Mouse (Mus musculus) ZHBTc4 (cell line): ENCODE measurements around the gene Plaur.

Experiments
- DNase-seq: peaks from one replicate; pipeline ENCODE4 v3.0.0-alpha.2; 2011; ENCODE audit warnings: low read depth, low spot score

The Plaur gene

DNA sequence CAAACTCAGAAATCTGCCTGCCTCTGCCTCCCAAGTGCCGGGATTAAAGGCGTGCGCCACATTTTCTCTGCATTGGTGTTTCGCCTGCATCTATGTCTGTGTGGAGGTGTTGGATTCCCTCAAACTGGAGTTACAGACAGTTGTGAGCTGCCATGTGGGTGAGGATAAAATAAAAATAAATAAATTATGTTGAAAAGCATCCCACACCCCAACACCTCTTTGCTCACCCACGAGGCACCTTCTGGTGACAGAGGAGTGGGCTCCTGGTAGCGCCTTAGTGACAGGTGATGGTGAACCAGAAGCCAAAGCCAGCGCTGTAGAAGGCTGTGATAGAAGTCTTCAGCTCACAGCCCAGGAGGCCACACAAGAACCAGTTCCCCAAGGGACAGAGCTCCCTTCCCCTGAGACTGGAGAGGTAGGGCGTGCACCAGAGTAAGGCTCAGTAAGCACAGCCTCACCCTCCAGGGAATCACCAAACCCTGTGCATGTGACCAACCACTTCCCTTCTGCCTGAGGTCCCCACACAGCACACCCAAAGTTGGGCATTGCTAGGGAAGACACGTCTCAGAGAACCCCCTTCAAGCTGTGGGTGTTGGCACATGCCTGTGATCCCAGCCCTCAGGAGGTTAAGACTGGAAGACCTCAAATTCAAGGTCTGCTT, 16.9 kb upstream of the Plaur start:
- no peak for DNase-seq

DNA sequence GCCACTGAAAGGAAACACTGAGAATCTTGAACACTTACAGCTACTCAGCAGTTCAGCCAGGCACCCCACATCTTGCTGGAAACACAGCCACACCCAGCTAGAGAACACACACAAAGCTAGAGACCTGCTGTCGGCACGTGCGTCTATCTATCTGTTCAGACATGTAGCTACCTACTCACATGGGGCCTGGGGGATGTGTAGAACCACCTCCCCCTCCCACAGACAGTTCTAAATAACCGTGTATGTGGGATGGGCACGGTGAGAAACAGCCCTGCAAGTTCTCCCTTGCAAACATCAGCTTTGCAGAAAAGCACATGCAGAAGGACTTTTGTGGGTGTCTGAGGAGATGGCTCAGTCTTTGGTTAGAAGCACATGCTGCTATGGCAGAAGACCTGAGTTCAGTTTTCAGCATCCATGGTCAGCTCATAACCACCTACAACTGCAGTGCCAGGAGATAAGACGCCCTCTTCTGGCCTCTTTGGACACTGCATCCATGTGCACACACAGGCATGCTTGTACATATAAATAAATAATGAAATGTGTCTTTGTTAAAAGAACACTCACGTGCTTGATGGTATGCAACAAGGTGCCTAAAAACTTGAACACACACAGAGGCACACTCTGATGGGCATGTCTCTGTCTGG, 15.5 kb upstream of the Plaur start:
- peak; percentile 49 for DNase-seq

DNA sequence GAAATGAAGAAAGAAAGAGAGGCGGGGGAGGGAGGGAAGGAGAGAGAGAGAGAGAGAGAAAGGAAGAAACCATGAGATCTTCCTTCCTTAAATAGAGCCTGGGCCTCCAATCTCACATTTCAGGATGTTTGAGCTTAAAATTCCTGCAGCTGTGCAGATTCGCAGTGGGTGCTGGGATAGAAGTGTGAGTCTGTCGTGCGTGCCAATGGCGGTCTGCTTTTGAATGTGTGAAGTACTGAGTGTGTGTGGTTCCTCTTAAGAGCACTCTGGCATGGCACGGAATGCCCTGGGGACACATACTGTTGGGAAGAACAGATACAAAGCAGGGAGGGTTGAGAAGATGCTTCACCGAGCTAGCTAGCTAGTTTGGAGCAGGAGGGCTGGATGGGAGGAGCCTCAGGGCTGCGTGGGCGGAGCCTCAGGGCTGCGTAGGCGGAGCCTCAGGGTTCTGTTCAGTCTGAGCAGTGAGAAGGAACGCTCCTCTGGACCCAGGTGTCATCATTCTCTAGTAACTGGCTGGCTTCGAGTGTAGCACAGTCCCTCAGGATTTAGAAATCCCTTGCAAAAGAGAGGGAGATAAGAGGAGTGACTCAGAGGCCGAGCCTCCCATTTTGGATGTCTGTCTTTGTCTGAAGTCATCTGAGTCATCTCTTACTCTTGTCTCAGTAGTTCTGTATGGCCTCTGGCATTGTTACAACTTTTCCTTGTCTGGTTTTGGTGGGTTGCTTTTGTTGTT, 13.3 kb upstream of the Plaur start:
- DNase-seq, result peak; percentile 44

DNA sequence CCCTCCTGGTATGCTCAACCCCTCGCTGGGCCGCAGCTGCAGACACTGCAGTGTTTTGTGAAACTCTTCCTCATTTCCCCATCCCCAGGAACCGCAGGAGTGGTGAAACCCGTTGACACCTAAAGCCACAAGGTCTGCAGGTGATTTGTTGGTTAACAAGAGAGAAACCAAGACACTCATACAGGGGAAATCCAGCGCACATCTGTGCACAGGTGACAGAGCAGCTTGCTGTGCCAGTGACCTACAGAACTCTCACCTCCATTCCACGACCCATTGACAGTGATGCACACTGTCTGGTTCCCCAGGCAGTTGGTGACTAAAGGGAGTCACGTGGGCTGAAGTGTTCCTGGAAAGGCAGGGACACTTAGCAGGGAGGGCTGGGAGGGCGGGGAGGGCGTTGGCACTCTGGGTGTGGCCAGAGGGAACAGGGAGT, 11.7 kb upstream of the Plaur start:
- peak; percentile 78 for DNase-seq

DNA sequence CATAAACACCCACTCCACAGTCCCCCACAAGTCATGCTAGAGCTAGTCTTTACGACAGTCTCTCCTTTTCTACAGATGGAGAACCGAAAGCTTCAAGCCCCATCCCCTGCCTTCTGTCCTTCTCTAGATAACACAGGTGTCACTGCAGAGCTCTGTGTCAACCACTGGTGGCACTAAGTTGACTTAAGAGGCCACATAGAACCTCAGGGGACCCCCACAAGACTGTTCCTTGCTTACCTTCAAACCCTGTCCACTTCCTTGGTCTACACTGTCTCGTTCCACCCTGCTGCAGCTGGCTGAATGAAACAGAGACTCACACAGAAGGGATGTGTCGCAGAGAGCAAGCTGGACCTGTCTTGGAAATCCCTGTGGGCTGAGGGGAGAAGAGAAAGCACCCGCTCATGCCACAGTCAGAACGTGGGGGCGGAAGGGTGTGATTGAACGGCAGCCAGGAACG, 10.4 kb upstream of the Plaur start, which contains the start of gene Irgc1:
Irgc1 (minus strand) TSS at position 443 of the 457 bp plus-strand sequence.
- DNase-seq, result no peak

DNA sequence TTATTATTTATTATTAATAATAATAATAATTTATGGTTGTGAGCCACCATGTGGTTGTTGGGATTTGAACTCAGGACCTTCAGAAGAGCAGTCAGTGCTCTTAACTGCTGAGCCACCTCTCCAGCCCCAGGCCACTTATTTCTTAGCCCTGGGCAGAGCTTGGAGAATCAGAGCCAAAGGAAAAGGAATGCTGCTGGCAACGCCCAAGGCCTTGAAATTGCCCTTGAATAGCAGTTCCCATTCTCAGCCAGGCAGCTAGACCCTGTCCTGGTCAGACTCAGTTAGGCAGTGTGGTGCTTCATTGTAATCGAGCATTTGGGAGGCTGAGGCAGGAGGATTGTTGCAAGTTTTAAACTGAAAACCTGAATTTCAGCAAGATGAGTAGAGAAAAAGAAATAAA, 8.1 kb upstream of the Plaur start:
- peak; percentile 89 for DNase-seq

DNA sequence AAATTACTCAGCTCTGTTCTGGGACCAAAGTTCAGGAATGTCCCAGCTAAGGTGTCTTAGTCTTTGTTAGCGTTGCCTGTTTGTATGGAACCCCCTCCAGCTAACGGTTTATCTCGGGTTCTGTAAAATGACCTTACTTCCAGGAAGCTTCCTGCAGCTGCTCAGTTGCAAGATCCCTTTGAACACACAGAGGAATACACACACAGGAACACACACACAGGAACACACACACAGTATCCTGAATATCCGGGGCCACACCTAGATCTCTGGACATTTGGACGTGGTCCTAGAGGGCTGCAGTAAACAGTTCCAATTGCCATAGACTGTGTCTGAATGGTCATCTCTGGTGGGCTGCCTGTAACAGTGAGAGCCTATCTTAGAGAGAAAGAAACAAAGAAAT, 6.6 kb upstream of the Plaur start:
- no peak for DNase-seq

DNA sequence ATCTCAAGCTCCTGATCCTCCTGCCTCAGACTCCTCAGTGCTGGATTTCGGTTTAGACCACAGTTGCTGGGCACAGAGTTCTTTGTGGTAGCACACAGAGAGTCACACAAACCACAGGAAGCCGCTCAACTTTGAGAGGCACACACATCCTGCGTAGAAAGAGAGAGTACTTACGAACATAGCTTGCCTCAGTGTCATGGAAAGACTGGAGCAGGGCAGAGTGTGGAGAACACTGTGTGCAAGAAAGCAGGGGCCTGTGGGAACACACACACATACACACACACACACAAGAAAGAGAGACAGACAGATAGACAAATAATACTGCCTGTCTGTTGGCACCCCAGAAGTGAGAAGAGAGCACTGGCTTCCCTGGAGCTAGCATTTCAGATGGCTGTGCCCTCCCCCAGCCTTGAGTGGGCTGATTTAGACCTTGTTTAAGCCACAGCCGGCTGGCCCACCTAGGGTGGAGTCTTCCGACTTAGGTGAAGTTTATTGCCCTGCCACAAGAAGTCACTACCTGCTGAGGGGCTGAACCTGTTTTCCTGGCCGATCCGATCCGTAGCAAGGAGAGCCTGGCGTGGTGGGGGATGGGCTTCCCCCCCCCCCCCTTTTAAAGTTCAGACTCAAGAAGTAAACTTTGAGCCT, 4.4 kb upstream of the Plaur start:
- peak; percentile 55 for DNase-seq

DNA sequence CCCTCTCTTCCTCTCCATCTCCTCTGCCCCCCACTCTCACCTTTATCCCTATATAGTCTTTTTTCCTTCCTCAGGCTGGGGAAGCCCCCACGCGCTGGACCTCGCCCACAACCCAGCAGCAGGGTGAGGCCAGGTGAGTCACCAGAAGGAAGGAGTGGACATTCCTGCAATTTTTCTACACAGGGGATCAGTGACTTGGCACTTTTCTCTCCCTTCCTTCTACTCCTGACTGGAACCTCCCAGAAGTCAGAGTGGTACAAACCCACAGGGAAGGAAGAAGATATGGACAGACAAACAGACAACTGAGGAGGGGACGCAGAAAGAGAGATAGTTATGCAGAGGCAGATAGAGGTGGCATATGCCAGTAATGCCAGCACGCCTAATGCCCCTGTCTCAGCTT, 2.8 kb upstream of the Plaur start:
- DNase-seq, result peak; percentile 60

DNA sequence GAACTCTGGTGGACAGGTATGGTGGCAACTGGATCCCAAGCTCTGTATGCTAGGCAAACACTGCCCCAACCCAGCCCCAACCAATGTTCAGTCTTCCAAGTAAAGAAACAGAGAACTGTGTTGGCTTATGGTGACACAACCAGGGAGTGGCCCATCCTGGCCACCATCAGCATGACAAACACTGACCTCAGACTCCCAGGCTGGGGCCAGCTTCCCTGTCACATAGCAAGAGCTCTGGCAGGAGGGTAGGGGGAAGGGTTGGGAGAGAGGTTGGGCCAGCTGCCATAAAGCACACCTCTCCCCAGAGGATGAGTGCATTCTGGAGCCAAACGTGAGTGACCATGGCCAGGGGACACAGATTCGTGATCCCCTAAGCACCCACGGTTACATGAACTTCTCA, 2.4 kb upstream of the Plaur start:
- peak; percentile 82 for DNase-seq

DNA sequence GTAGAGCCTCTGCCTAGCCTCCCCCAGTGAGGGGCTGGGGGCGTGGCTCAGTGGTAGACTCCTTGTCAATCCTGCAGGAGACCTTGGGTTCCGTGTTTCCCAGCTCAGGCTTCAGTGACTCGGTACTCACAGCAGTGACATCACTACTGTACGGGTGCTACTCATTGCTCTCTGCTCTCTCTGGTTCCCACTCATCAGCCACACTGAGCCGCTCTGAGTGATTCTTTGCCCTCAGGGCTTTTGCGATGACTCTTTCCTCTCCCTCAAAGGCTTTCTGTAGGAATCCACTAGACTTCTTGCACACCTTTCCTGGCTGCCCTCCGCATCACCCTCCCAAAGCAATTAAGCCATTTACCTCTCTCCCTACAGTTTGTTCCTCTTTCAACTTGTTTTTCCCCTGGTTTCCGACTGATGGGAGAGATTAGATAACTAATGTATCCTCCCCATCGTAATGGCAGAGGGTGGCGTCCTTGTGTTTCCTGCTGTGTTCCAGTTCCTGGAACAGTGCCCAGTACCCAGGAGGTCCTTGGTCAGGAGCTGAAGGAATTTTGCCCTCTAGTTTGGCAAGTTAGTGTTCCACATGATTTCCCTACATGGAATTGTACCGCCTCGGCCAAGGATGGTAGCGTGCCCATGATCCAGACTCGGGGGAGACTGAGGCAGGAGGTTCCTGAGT, 770 bp upstream of the Plaur start:
- DNase-seq, result peak; percentile 80

DNA sequence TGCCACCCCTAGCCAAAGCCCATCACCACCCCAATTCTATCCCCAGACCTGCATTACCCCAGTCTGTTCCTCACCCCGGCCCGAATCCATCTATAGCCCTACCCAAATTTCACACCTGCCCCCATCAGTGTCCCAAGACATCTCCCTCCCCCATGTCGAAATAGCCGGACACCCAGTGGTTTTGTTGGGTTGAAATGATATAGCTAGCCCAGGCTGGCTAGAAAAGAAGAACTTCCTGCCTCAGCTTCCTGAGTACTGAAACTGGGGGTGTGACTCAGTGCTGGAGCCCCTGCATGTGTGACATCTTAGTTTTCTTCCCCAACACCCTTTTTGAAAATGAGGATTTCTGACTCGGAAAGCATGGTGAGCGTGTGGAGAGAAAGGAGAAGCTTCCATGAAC, 4.6 kb downstream of the Plaur start:
- no peak for DNase-seq

DNA sequence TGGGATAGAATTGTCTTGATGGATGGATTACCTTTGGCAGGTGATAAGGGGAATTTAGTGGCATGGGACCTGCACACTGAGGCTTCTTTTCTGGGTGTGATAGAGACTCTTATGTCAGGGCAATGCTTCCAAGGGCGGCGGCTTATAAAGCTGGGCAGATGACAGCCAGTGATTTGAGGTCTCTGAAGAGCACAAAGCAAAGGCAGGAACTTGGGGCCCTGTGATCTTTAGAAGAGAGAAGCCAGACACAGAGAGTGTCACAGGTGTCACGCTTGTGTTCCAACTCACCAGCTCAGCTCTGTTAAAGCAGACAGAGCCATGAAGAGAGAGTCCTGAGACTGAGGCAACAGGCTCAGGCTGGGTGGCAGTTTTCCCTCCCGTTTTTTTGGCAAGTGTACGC, 5.6 kb downstream of the Plaur start:
- no peak for DNase-seq

DNA sequence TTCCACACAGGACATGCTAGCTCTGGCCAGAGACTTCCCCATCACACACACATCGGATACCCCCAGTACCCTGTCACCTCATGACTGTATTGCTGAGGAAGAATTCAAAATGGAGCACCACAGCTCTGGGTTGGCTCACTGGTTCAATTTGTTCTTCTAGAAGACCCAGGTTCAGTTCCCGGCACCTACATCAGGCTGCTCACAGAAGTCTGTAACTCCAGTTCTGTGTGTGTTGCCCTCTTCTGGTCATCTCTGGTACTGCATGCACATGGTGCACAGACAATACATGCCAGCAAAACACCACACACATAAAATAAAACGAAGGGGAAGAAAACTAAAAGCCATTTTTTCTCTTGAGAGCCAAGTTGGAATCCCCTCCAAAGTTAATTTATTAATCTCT, 6.8 kb downstream of the Plaur start:
- DNase-seq, result peak; percentile 81

DNA sequence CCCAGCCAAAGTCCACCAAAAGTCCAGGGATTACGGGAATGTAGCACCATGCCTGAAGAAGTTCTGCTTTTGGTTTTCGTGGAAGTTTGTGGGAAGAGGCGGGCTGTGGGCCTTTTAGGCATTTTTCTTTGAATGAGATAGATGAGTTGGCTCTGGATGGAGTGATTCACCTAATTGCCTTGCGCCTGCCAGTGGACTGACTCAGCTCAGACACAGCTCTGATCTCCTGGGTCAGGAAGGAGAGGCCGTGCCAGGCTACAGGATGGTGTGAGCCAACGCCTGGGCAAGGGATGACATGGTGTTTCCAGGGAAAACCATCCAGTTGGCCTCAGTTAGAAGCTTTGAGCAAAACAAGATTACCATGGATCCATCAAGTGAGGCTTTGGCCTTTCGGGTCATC, 8.1 kb downstream of the Plaur start:
- DNase-seq, result no peak

DNA sequence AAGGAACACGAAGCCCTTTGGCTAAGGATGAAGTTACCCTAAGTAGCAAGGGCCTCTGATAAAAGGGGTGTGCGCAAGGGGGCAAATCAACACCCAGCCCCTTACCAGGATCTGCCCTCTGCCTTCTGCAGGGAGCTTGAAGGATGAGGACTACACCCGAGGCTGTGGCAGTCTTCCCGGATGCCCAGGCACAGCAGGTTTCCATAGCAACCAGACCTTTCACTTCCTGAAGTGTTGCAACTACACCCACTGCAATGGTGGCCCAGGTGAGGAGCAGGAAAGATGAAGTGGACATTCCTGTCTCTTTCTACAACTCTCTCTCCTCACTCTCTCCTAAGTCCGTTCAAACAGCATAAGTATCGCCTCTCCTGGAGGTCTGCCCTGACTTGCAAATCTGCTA, 10.2 kb downstream of the Plaur start:
- no peak for DNase-seq

DNA sequence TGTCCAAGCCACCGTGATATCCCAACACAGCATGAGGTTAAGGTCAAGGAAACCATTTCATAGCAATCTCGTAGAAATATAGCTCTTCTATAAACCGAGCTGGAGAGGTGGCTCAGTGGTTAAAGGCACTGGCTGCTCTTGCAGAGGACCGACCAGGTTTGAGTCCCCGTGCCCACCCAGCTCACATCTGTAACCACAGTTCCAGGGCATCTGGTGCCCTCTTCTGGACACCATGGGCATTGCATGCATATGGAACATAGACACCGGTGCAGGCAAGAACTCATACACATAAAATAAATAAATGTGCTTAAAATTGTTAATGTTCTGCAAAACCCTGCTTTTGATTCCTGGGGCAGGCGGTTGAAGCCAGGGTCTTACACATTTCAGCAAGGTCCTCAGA, 10.7 kb downstream of the Plaur start:
- DNase-seq, result peak; percentile 83

DNA sequence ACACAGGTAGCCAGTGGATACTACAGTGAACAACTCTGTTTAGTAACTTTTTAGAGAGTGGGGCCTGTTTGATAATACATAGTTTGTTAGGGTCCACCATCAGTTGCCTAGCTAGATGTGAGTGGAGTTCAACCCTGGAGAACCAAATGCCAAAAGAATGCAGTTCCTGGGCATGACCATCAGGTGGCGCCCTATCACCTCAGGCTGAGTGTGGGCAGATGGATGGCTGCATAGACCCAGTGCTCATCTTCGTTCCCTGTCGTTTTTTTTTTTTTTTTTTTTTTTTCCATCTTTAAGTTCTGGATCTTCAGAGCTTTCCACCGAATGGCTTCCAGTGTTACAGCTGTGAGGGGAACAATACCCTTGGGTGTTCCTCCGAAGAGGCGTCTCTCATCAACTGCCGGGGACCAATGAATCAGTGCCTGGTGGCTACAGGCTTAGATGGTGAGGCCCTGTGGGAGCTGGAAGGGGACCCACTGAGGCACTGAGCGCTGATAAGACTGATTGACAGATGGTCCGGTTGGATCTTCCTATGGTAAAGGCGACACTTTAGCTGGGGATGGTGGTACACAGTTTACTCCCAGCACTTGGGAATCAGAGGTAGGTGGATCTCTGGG, 11.7 kb downstream of the Plaur start:
- DNase-seq, result peak; percentile 86

DNA sequence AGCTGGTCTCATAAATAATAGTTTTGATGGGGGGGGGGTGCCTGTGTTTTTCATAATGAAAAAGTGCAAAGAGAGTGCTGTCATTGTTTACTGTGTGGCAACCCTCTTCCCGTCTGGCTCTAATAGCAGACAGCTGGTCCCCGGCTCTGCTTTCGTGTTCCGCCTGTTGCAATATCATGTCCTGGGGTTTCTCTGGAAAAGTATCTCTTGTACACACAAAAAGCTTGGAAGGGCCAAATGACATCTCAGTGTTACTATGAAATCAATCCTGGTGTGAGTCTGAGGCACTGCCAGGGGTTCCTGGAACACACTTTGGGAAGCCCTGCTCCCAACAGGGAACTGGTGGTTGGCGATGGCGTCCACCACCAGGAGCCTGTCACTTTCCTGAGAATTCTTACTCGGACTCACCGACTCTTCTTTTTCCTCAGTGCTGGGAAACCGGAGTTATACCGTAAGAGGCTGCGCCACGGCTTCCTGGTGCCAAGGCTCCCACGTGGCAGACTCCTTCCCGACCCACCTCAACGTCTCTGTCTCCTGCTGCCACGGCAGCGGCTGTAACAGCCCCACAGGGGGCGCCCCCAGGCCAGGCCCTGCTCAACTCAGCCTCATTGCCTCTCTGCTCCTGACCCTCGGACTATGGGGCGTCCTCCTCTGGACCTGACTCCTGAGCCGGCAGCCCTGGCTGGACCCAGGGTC, 12.7 kb downstream of the Plaur start:
- peak; percentile 52 for DNase-seq

DNA sequence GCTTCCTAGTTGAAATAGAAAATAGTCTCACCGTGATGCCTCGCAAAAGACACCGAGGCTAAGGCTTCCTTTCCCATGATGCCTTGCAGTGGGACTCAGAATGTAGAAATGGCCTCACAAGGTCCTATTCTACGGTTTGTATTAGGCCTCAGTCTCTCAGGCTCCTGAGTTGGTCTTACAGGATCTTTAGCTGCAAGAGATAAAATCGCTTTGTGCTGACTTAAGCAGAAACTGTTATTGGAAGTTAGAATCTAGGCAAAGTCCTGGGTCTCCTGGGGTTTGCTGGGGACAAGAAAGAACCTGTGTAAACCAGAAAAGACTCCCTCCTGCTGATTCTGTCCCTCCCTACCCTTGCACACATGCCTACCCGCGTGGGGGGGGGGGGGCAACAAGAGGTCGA, 14.1 kb downstream of the Plaur start:
- no peak for DNase-seq

DNA sequence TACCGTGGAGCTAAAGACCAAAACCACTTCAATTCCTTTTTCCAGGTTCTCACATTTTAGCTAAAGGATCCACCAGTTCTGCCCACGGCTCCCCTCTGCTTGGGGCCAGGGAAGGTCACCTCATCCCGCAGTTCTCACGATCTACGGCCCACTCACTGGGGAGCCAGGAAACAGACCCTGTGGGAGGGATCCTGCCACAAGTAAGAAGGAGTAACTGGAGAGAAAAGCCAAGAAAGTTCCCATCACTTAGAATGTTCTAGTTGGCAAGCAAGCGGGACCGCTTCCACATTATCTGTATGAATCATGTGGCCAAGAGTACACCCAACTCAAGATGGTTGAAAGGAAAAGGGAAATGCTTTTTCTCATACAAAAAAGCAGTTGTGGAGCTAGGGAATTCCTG, 14.6 kb downstream of the Plaur start:
- no peak for DNase-seq
